Mouse (Mus musculus) liver, embryonic 13.5 days (tissue): ENCODE measurements around the gene Gm7324. TPM values are rescaled to one million over a fixed set of nuclear protein-coding genes. Genes with fewer than 3 reads are reported as not detected.
"Not testable (repeated sequence)": the region's sequence is repeated elsewhere in the genome, so short reads cannot be mapped to it uniquely, and the experiment has no call there.

Source experiments
- ATAC-seq: fragments of 200-750 bp; cut with Nextera tagmentation; 2 replicates; pipeline ENCODE4 v1.8.0; 2017; ENCODE audit warnings: low read depth, mild to moderate bottlenecking, moderate number of reproducible peaks, moderate library complexity
- DNase-seq: peaks from one replicate; pipeline ENCODE4 v3.0.0; 2022
- H3K27ac ChIP-seq: fragments of 300-500 bp; sonication (generic); 2 replicates; pipeline ENCODE4 v1.5.1; 2015; ENCODE audit warnings: moderate library complexity, mild to moderate bottlenecking, inconsistent platforms
- H3K27me3 ChIP-seq: fragments of 300-500 bp; sonication (generic); 2 replicates; pipeline ENCODE4 v1.6.1; 2015; ENCODE audit warnings: mild to moderate bottlenecking, inconsistent platforms
- H3K36me3 ChIP-seq: fragments of 300-500 bp; sonication (generic); 2 replicates; pipeline ENCODE4 v1.6.1; 2015; ENCODE audit warnings: mild to moderate bottlenecking, inconsistent platforms
- H3K4me1 ChIP-seq: fragments of 300-500 bp; sonication (generic); replicated peaks from 2 replicates; pipeline ENCODE4 v1.6.1; 2015; ENCODE audit warnings: inconsistent platforms
- H3K4me2 ChIP-seq: fragments of 300-500 bp; sonication (generic); 2 replicates; pipeline ENCODE4 v1.6.1; 2015; ENCODE audit warnings: inconsistent platforms, mild to moderate bottlenecking, moderate library complexity
- H3K4me3 ChIP-seq: fragments of 300-500 bp; sonication (generic); replicated peaks from 2 replicates; pipeline ENCODE4 v1.5.1; 2015; ENCODE audit warnings: mild to moderate bottlenecking, inconsistent platforms
- H3K9ac ChIP-seq: fragments of 300-500 bp; sonication (generic); 2 replicates; pipeline ENCODE4 v1.6.1; 2015; ENCODE audit warnings: mild to moderate bottlenecking, inconsistent platforms
- H3K9me3 ChIP-seq: fragments of 300-500 bp; sonication (generic); replicated peaks from 2 replicates; pipeline ENCODE4 v1.6.1; 2016; ENCODE audit warnings: inconsistent platforms
- WGBS: fragments of 180-500 bp; shearing (Covaris S2); methylation state at CpG from one replicate; pipeline ENCODE4 v1.1.7; 2015; ENCODE audit not compliant: insufficient replicate concordance; 5-methylcytosine and 5-hydroxymethylcytosine counted together
- polyA plus RNA-seq: library from polyadenylated mRNA; unstranded; fragments of >200 nt; fragmentation: Nextera tagmentation; extraction: Ambion mirVana; gene quantifications from 2 replicates; pipeline ENCODE4 v1.2.1, GENCODE M21; 2015

Gene Gm7324
- polyA plus RNA-seq, result 0.47 and 1.1 TPM in 2 replicates

DNA sequence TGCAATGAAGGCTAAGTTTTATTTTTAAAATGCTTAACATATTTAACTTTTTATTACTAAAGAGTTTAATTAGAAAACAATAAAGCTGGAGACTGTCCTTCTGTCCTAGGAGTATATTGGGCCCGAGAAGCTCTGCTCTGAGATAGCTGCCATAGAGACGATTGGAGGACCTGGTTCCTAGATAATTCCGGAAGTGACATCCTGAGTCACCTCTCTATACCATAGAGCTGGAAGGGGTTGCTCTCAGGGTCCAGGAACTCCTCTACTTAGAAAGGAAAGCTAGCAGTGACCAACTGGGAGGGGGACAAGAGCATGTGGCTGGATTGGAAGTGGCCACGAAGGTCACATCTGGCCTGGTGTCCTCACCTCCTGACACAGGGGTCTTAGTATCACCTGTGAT, at the start of gene Gm7324:
Gene Gm7324, plus strand, starts transcription at position 208 of the 400 bp plus-strand sequence.
- not testable (repeated sequence) for H3K4me3 ChIP-seq, H3K4me1 ChIP-seq, DNase-seq, H3K27me3 ChIP-seq, H3K4me2 ChIP-seq, H3K27ac ChIP-seq, ATAC-seq, H3K9ac ChIP-seq, H3K9me3 ChIP-seq, H3K36me3 ChIP-seq
- 66% methylated on average over 4 of the region's 4 CpGs for WGBS

DNA sequence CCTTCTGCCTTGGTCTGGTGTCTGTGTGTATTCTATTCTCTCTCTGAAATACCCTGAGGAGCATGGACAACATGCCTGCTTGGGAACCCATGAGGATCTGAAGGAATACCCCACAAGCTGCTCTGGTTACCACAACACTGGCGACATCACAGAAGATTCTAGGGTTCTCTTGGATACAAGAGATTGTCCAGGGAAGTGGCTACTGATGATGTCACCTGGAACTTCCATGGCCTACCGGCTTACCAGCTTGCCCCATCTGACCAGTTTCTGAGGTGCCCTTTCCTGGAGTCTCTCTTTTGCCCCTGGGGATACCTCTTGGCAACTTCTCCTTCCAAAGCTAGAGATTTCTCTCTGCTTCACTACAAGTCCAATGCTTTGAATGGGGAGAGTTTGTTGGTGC, 20.5 kb upstream of the Gm7324 start, which contains the start of gene Gm8165:
Gene Gm8165, minus strand, starts transcription at position 101 of the 400 bp plus-strand sequence.
- ATAC-seq, H3K4me1 ChIP-seq, H3K9me3 ChIP-seq, H3K4me3 ChIP-seq, H3K9ac ChIP-seq, H3K4me2 ChIP-seq, DNase-seq, H3K27me3 ChIP-seq, H3K36me3 ChIP-seq, H3K27ac ChIP-seq: not testable (repeated sequence)
- WGBS, result 50% methylated on average over 1 of the region's 2 CpGs

- not testable (repeated sequence) for H3K4me3 ChIP-seq, DNase-seq, ATAC-seq, H3K36me3 ChIP-seq, H3K9me3 ChIP-seq, H3K27ac ChIP-seq, H3K4me2 ChIP-seq, H3K9ac ChIP-seq, H3K4me1 ChIP-seq, H3K27me3 ChIP-seq
- 77% methylated on average over 3 of the region's 3 CpGs for WGBS
These were observed 29.8 kb downstream of the Gm7324 start, which contains the start of gene Gm16506 for GRCm38 (mm10) chr14:43727385-43727784. Gm16506 (minus strand) TSS chr14:43727485.

DNA sequence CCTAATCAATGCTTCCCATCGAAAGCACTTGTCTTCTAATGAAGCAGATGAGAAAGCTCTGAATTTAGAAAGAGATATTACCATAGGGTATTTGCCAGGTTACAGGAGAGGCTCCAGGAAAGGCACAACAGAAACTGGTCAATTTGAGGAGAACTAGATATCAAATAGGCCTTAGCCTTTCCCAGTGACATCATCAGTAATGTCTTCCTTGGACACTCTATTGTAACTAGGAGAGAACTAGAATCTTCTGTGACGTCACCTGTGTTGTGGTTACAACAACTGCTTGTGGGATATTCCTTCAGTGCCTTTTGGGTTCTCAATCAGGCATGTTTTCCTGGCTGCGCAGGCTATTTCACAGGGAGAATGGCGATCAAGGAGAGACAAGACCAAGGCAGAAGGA, 49.9 kb downstream of the Gm7324 start, which contains the start of gene Gm6526:
Gene Gm6526, plus strand, starts transcription at position 301 of the 400 bp plus-strand sequence.
- H3K36me3 ChIP-seq, H3K27ac ChIP-seq, H3K9ac ChIP-seq, H3K4me1 ChIP-seq, H3K9me3 ChIP-seq, H3K4me3 ChIP-seq, ATAC-seq, H3K4me2 ChIP-seq, H3K27me3 ChIP-seq, DNase-seq: not testable (repeated sequence)
- WGBS, result 53% methylated on average over 4 of the region's 4 CpGs

Other genes starting within 250 kb of the Gm7324 start
- gene Gm5799, start 154.3 kb upstream of the Gm7324 start, polyA plus RNA-seq, result not detected in 2 replicates
- not detected in 2 replicates for gene Gm17654, start 118.7 kb upstream of the Gm7324 start, polyA plus RNA-seq
- not detected in 2 replicates for gene Gm10375, start 89.8 kb upstream of the Gm7324 start, polyA plus RNA-seq
- not detected in 2 replicates for gene Gm8165, start 20.6 kb upstream of the Gm7324 start, polyA plus RNA-seq
- gene Gm16506, start 29.7 kb downstream of the Gm7324 start, polyA plus RNA-seq, result not detected in 2 replicates
- not detected in 2 replicates for gene Gm6526, start 50.0 kb downstream of the Gm7324 start, polyA plus RNA-seq
- not detected in 2 replicates for gene Gm8180, start 86.9 kb downstream of the Gm7324 start, polyA plus RNA-seq
- 9.1 and 12.0 TPM in 2 replicates for gene Ear1, start 177.7 kb downstream of the Gm7324 start, polyA plus RNA-seq
- gene Ear10, start 225.7 kb downstream of the Gm7324 start, polyA plus RNA-seq, result not detected in 2 replicates
- 9.1 and 11.2 TPM in 2 replicates for gene Gm8113, start 227.6 kb downstream of the Gm7324 start, polyA plus RNA-seq